Mouse (Mus musculus): ENCODE data around the gene Ajuba.
A peak's percentile ranks its signal among the peaks of the same experiment; 100 is the strongest.
"Not testable (repeated sequence)": the region's sequence is repeated elsewhere in the genome, so short reads cannot be mapped to it uniquely, and the experiment has no call there.

Gene Ajuba

GRCm38 (mm10) chr14:54577089-54577982 is at the start of gene Ajuba:
TSS of gene Ajuba (minus strand) at chr14:54577558.
- DNase-seq (ENCODE audit: low spot score in 2 of 2), result peak; percentile 20 to 29

- DNase-seq (ENCODE audit: low spot score in 2 of 2), result no peak
These were observed 47.6 kb upstream of the Ajuba start for GRCm38 (mm10) chr14:54624976-54625375.

GRCm38 (mm10) chr14:54623334-54623733 is 46.0 kb upstream of the Ajuba start:
- DNase-seq (ENCODE audit: low spot score in 2 of 2), result no peak

- no peak for DNase-seq (ENCODE audit: low spot score in 2 of 2)
These were observed 43.8 kb upstream of the Ajuba start, which contains the start of gene Psmb11 for GRCm38 (mm10) chr14:54621133-54621532. TSS of gene Psmb11 (plus strand) at chr14:54621433.

- DNase-seq (ENCODE audit: low spot score in 2 of 2), result peak; percentile 74 to 81
These were observed 40.6 kb upstream of the Ajuba start, which contains the start of gene Psmb5 for GRCm38 (mm10) chr14:54617897-54618365. TSS of gene Psmb5 (minus strand) at chr14:54618022.

GRCm38 (mm10) chr14:54617152-54617896 is 40.0 kb upstream of the Ajuba start:
- DNase-seq (ENCODE audit: low spot score in 2 of 2), result no peak

- DNase-seq (ENCODE audit: low spot score in 2 of 2), result no peak
These were observed 39.0 kb upstream of the Ajuba start for GRCm38 (mm10) chr14:54616226-54616825.

GRCm38 (mm10) chr14:54614130-54614529 is 36.8 kb upstream of the Ajuba start:
- not testable (repeated sequence) for DNase-seq (ENCODE audit: low spot score in 2 of 2)

GRCm38 (mm10) chr14:54610648-54611047 is 33.3 kb upstream of the Ajuba start:
- DNase-seq (ENCODE audit: low spot score in 2 of 2), result no peak

- no peak for DNase-seq (ENCODE audit: low spot score in 2 of 2)
These were observed 32.6 kb upstream of the Ajuba start for GRCm38 (mm10) chr14:54609962-54610361.

- no peak for DNase-seq (ENCODE audit: low spot score in 2 of 2)
These were observed 31.9 kb upstream of the Ajuba start for GRCm38 (mm10) chr14:54609245-54609644.

GRCm38 (mm10) chr14:54607226-54607625 is 29.9 kb upstream of the Ajuba start:
- no peak for DNase-seq (ENCODE audit: low spot score in 2 of 2)

GRCm38 (mm10) chr14:54605752-54606321 is 28.5 kb upstream of the Ajuba start, which contains the start of gene 4931414P19Rik:
TSS of gene 4931414P19Rik (minus strand) at chr14:54605993.
- peak; percentile 67 to 79 for DNase-seq (ENCODE audit: low spot score in 2 of 2)

GRCm38 (mm10) chr14:54603686-54604085 is 26.3 kb upstream of the Ajuba start:
- DNase-seq (ENCODE audit: low spot score in 2 of 2), result no peak

- peak; percentile 90 to 92 for DNase-seq (ENCODE audit: low spot score in 2 of 2)
These were observed 25.8 kb upstream of the Ajuba start for GRCm38 (mm10) chr14:54603038-54603654.

GRCm38 (mm10) chr14:54602613-54603012 is 25.3 kb upstream of the Ajuba start:
- DNase-seq (ENCODE audit: low spot score in 2 of 2), result peak in 1 of 2 experiments; percentile 11

GRCm38 (mm10) chr14:54601601-54602000 is 24.2 kb upstream of the Ajuba start:
- DNase-seq (ENCODE audit: low spot score in 2 of 2), result no peak

- no peak for DNase-seq (ENCODE audit: low spot score in 2 of 2)
These were observed 19.7 kb upstream of the Ajuba start for GRCm38 (mm10) chr14:54597084-54597483.

- DNase-seq (ENCODE audit: low spot score in 2 of 2), result no peak
These were observed 17.5 kb upstream of the Ajuba start for GRCm38 (mm10) chr14:54594631-54595414.

- DNase-seq (ENCODE audit: low spot score in 2 of 2), result no peak
These were observed 16.7 kb upstream of the Ajuba start for GRCm38 (mm10) chr14:54594055-54594454.

Data from spleen, postnatal 14 days (tissue).